In genomic region chr12:110373408-110374065, GRCm38 (mm10) we compare ENCODE assay signal across 8 mouse cellular contexts.
A peak's percentile ranks its signal among the peaks of the same experiment; 100 is the strongest.
DNase-seq lines count a peak whose midpoint lies in the region; ATAC-seq and TF ChIP-seq lines count a peak whose summit lies in the region.

No protein-coding gene starts in this region.

- no peak for TF ChIP-seq POLR2A in bone marrow macrophage, adult 2 months (IDR thresholded peaks at IDR 0.05; ENCODE audit: borderline replicate concordance, low read depth, low read length)
- no peak for TF ChIP-seq POLR2A in embryonic fibroblast, embryonic 13.5 days (IDR thresholded peaks at IDR 0.05; ENCODE audit: low read depth, low read length)

- H3K4me2 ChIP-seq in heart, embryonic 11.5 days: peak overlapping the region; percentile 42
- H3K4me2 ChIP-seq in kidney, embryonic 15.5 days: peak overlapping the region; percentile 44
- peak overlapping the region; percentile 34 for H3K4me2 ChIP-seq in limb, embryonic 15.5 days
- H3K4me2 ChIP-seq in stomach, embryonic 14.5 days (replicated peaks; ENCODE audit: low read depth, low read length): peak overlapping the region; percentile 26; the same call in 1 of the 2 replicates

- no peak overlapping the region for H3K9ac ChIP-seq in heart, embryonic 11.5 days (ENCODE audit: low read depth, low read length)
- H3K9ac ChIP-seq in kidney, embryonic 15.5 days: no peak overlapping the region
- H3K9ac ChIP-seq in limb, embryonic 15.5 days: no peak overlapping the region
- no peak overlapping the region for H3K9ac ChIP-seq in stomach, embryonic 14.5 days (replicated peaks; ENCODE audit: low read depth, low read length)

- H3K4me3 ChIP-seq in bone marrow macrophage, adult 2 months (ENCODE audit: insufficient read depth, low read length): no peak overlapping the region
- H3K4me3 ChIP-seq in embryonic fibroblast, embryonic 13.5 days (ENCODE audit: insufficient read depth, low read length): no peak overlapping the region
- H3K4me3 ChIP-seq in heart, embryonic 11.5 days (ENCODE audit: low read depth, low read length): no peak overlapping the region
- no peak overlapping the region for H3K4me3 ChIP-seq in kidney, embryonic 15.5 days (replicated peaks)
- H3K4me3 ChIP-seq in limb, embryonic 15.5 days: peak overlapping the region; percentile 10; the same call in 1 of the 2 replicates
- H3K4me3 ChIP-seq in stomach, embryonic 14.5 days (ENCODE audit: low read depth, low read length): no peak overlapping the region

- H3K9me3 ChIP-seq in heart, embryonic 11.5 days (replicated peaks; ENCODE audit: control insufficient read depth, low read length): no peaks in the 10 kb centered on the region
- H3K9me3 ChIP-seq in kidney, embryonic 15.5 days (replicated peaks): no peaks in the 10 kb centered on the region
- H3K9me3 ChIP-seq in limb, embryonic 15.5 days: no peaks in the 10 kb centered on the region
- H3K9me3 ChIP-seq in stomach, embryonic 14.5 days (ENCODE audit: control insufficient read depth, low read depth, low read length): no peaks in the 10 kb centered on the region

- peak; percentile 77 for DNase-seq in A20 (ENCODE audit: low read depth, low spot score)
- DNase-seq in naive thymus-derived CD4-positive, alpha-beta T cell, adult 2 months (ENCODE audit: low read depth): peak; percentile 83

- TF ChIP-seq CTCF in bone marrow macrophage, adult 2 months (IDR thresholded peaks at IDR 0.05; ENCODE audit: low read depth, low read length): peak; percentile 75
- peak; percentile 99 for TF ChIP-seq CTCF in embryonic fibroblast, embryonic 13.5 days (IDR thresholded peaks at IDR 0.05; ENCODE audit: borderline replicate concordance, insufficient read depth, low read length)

- ATAC-seq in heart, embryonic 11.5 days (replicated peaks; ENCODE audit: insufficient number of reproducible peaks, low FRiP score, low TSS enrichment): peak; percentile 75
- ATAC-seq in kidney, embryonic 15.5 days (replicated peaks; ENCODE audit: low FRiP score): peak; percentile 80
- ATAC-seq in limb, embryonic 15.5 days (ENCODE audit: insufficient number of reproducible peaks, low FRiP score, low TSS enrichment, low read depth): peak; percentile 48; the same call in 1 of the 2 replicates
- peak; percentile 80 for ATAC-seq in stomach, embryonic 14.5 days (ENCODE audit: insufficient number of reproducible peaks, insufficient read depth, low FRiP score, low read depth)

- H3K27me3 ChIP-seq in heart, embryonic 11.5 days (ENCODE audit: control insufficient read depth, insufficient read depth, low read length): peaks cover 42% of the 10 kb centered on the region
- H3K27me3 ChIP-seq in kidney, embryonic 15.5 days: peaks cover 55% of the 10 kb centered on the region
- H3K27me3 ChIP-seq in limb, embryonic 15.5 days: peaks cover 42% of the 10 kb centered on the region
- H3K27me3 ChIP-seq in stomach, embryonic 14.5 days (ENCODE audit: control insufficient read depth, insufficient read depth, low read length): 0 out of 2 replicates have a peak, but pooled peaks cover 3% of the 10 kb centered on the region

- 0 out of 2 replicates have a peak, but pooled peaks cover 2% of the 10 kb centered on the region for H3K4me1 ChIP-seq in bone marrow macrophage, adult 2 months (ENCODE audit: control insufficient read depth, insufficient read depth, low read length)
- no peaks in the 10 kb centered on the region for H3K4me1 ChIP-seq in embryonic fibroblast, embryonic 13.5 days (ENCODE audit: control insufficient read depth, insufficient read depth, low read length)
- H3K4me1 ChIP-seq in heart, embryonic 11.5 days (ENCODE audit: control insufficient read depth, insufficient read depth, low read length): no peaks in the 10 kb centered on the region; the same call in 1 of the 2 replicates
- peaks cover 7% of the 10 kb centered on the region; the same call in 1 of the 2 replicates for H3K4me1 ChIP-seq in kidney, embryonic 15.5 days
- H3K4me1 ChIP-seq in limb, embryonic 15.5 days: peaks cover 9% of the 10 kb centered on the region
- peaks cover 3% of the 10 kb centered on the region; the same call in 1 of the 2 replicates for H3K4me1 ChIP-seq in stomach, embryonic 14.5 days (ENCODE audit: control insufficient read depth, insufficient read depth, low read length)

- H3K27ac ChIP-seq in bone marrow macrophage, adult 2 months (ENCODE audit: insufficient read depth, low read depth, low read length): no peak overlapping the region
- H3K27ac ChIP-seq in embryonic fibroblast, embryonic 13.5 days (ENCODE audit: insufficient read depth, low read length): no peak overlapping the region
- H3K27ac ChIP-seq in heart, embryonic 11.5 days (ENCODE audit: low read depth, low read length): no peak overlapping the region
- H3K27ac ChIP-seq in kidney, embryonic 15.5 days: no peak overlapping the region
- H3K27ac ChIP-seq in limb, embryonic 15.5 days: no peak overlapping the region
- H3K27ac ChIP-seq in stomach, embryonic 14.5 days (ENCODE audit: low read length): no peak overlapping the region

- WGBS in heart, embryonic 11.5 days (ENCODE audit: insufficient replicate concordance): 3% methylated on average over 27 of the region's 27 CpGs
- 4% methylated on average over 27 of the region's 27 CpGs for WGBS in kidney, embryonic 15.5 days
- 2% methylated on average over 27 of the region's 27 CpGs for WGBS in limb, embryonic 15.5 days
- WGBS in stomach, embryonic 14.5 days: 3% methylated on average over 27 of the region's 27 CpGs

- no peaks in the 10 kb centered on the region for H3K36me3 ChIP-seq in heart, embryonic 11.5 days (ENCODE audit: control insufficient read depth, insufficient read depth, low read length)
- H3K36me3 ChIP-seq in kidney, embryonic 15.5 days: no peaks in the 10 kb centered on the region
- no peaks in the 10 kb centered on the region for H3K36me3 ChIP-seq in limb, embryonic 15.5 days
- H3K36me3 ChIP-seq in stomach, embryonic 14.5 days (ENCODE audit: control insufficient read depth, insufficient read depth, low read length): no peaks in the 10 kb centered on the region
